Mouse (Mus musculus): ENCODE measurements around the gene Tex9. TPM values are rescaled to one million over a fixed set of nuclear protein-coding genes. Genes with fewer than 3 reads are reported as not detected.

Gene Tex9
- polyA plus RNA-seq, 2 experiments: 3.8 to 6.4 TPM

DNA sequence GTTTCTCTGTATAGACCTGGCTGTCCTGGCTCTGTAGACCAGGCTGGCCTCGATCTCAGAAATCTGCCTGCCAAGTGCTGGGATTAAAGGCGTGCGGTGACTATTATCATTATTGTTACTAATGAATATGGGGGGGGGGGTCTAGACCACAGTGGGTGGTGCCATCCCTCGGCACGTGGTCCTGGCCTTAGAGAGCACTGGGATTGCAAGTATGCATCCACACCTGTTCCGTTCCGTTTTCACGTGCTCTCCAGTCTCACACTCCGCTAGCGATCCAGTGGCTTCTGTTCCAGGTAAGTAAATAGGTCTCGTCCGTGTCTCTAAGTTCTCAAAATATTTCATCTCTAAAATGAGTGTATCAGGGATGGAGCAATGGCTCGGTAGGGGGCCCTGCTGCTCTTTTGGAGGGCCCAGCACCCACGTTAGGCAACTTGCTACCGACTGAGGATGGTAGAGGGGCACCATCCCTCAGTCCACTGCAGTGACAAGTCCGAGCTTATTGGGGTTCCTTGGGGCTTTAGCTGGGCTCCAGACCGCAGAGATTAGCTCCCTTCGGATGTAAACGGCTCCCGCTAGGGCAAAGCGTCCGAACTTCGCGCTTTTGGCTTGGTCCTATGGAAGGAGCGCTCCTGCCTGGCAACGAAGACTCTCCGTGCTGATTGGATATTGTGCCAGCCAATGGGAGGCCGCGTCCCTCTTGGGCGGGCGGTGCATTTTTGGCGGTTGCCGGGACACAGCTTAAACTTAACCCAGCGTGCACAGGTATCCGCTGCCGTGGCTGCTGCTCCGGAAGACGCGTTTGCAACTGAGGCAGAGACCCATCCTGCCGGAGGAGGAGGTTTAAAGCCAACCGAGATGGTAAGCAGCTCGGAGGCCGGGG lies 54.0 kb downstream of the Tex9 start, which contains the start of gene Mns1:
TSS of gene Mns1 (plus strand) at position 190 of the 880 bp plus-strand sequence.
- H3K9ac ChIP-seq (replicated peaks): peak within 1 kb of the TSS; percentile 86

DNA sequence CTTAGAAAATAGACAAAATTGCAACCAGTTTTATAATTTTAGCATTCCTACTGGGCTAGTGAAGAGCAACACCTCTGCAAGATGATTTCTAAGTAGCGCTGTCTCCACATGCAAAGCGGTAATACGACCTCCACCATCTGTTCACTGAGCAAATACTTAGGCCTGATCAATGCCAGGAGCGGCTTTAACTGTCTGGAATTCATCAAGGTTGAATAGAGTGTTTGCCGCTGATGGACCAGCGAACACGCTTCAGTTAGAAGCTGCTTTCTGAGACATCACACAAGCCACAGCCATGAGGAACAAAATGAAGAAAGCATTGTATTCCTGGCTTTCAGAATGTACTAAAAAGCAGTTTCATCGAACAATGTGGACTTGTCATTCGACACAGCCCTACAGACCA lies 57.1 kb downstream of the Tex9 start:
- Histone ChIP-seq H3K4me3 (ENCODE audit: insufficient read depth in 1 of 2, low read depth in 2 of 2, low read length in 2 of 2) (no peak overlapping the region), H3K9me3 (ENCODE audit: control insufficient read depth, low read length) (no peaks in the 10 kb centered on the region), H3K9ac (replicated peaks) (no peak overlapping the region), H3K27me3 (ENCODE audit: control insufficient read depth, insufficient read depth, low read length) (no peaks in the 10 kb centered on the region), H3K4me1 (replicated peaks; ENCODE audit: control insufficient read depth in 2 of 2, insufficient read depth in 2 of 2, low read length in 1 of 2) (peaks cover 0 to 9% of the 10 kb centered on the region in 2 experiments; a peak in 2 of 4 replicates), H3K4me2 (ENCODE audit: low read depth) (peak overlapping the region; percentile 11; the same call in 1 of the 2 replicates), H3K36me3 (replicated peaks; ENCODE audit: control insufficient read depth, insufficient read depth, low read depth) (no peaks in the 10 kb centered on the region; the same call in 1 of the 2 replicates), H3K27ac (no peak overlapping the region)
- no peak for TF ChIP-seq EP300 (IDR thresholded peaks at IDR 0.05; ENCODE audit: low read depth)
- WGBS (ENCODE audit: insufficient replicate concordance): 74% methylated on average over 9 of the region's 9 CpGs
- no peak for ATAC-seq (ENCODE audit: insufficient read depth)
- DNase-seq (ENCODE audit: low read depth in 3 of 3, low spot score in 3 of 3): no peak

More for the DNA sequence above, 54.0 kb downstream of the Tex9 start, which contains the start of gene Mns1:
- H3K4me3 ChIP-seq (ENCODE audit: insufficient read depth in 1 of 2, low read depth in 2 of 2, low read length in 2 of 2): peak within 1 kb of the TSS; percentile 85 to 97
- H3K4me2 ChIP-seq (ENCODE audit: low read depth): peak within 1 kb of the TSS; percentile 83
- H3K27me3 ChIP-seq (ENCODE audit: control insufficient read depth, insufficient read depth, low read length): no peaks in the 10 kb centered on the region
- peak; percentile 55 for TF ChIP-seq CTCF (IDR thresholded peaks at IDR 0.05; ENCODE audit: low read depth)
- TF ChIP-seq EP300 (IDR thresholded peaks at IDR 0.05; ENCODE audit: low read depth): peak; percentile 65
- H3K4me1 ChIP-seq (replicated peaks; ENCODE audit: control insufficient read depth in 2 of 2, insufficient read depth in 2 of 2, low read length in 1 of 2): peaks cover 15 to 23% of the 10 kb centered on the region in 2 experiments
- ATAC-seq (ENCODE audit: insufficient read depth): peak; percentile 88
- peaks cover 5% of the 10 kb centered on the region for H3K36me3 ChIP-seq (replicated peaks; ENCODE audit: control insufficient read depth, insufficient read depth, low read depth)
- no peaks in the 10 kb centered on the region for H3K9me3 ChIP-seq (ENCODE audit: control insufficient read depth, low read length)
- DNase-seq (ENCODE audit: low read depth in 3 of 3, low spot score in 3 of 3): peak; percentile 95 to 96 (median 96)
- peak within 1 kb of the TSS; percentile 83 for H3K27ac ChIP-seq
- under 1% methylated on average over 43 of the region's 43 CpGs for WGBS (ENCODE audit: insufficient replicate concordance)

DNA sequence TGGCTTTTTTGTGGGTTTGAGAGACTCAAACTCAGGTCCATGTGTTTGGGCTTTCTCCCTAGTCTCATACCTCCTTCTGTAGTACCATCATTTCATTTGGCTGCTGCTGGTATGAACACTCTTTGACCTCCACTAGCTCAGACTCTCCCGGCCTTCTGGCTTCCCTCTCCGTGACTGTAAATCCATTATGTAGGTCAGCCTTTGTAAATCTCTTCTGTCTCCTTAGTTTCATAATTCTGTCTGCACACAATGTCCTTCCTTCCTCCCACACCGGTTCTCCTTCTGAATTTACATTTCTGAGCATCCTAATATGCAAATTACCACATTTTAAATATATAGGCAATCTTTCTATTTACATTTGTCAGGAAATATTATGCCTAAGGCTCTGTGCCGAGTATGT lies 64.2 kb downstream of the Tex9 start:
- H3K4me1 ChIP-seq (replicated peaks; ENCODE audit: control insufficient read depth in 2 of 2, insufficient read depth in 2 of 2, low read length in 1 of 2): peaks cover 0 to 4% of the 10 kb centered on the region in 2 experiments; a peak in 3 of 4 replicates
- DNase-seq (ENCODE audit: low read depth in 3 of 3, low spot score in 3 of 3): no peak
- H3K36me3 ChIP-seq (replicated peaks; ENCODE audit: control insufficient read depth, insufficient read depth, low read depth): no peaks in the 10 kb centered on the region
- no peaks in the 10 kb centered on the region for H3K9me3 ChIP-seq (ENCODE audit: control insufficient read depth, low read length)
- WGBS (ENCODE audit: insufficient replicate concordance): 58% methylated on average over 4 of the region's 4 CpGs
- no peak overlapping the region for H3K4me2 ChIP-seq (ENCODE audit: low read depth)
- no peak for ATAC-seq (ENCODE audit: insufficient read depth)
- TF ChIP-seq EP300 (IDR thresholded peaks at IDR 0.05; ENCODE audit: low read depth): no peak
- no peak overlapping the region for H3K27ac ChIP-seq
- no peak overlapping the region for H3K4me3 ChIP-seq (ENCODE audit: insufficient read depth in 1 of 2, low read depth in 2 of 2, low read length in 2 of 2)
- H3K9ac ChIP-seq (replicated peaks): no peak overlapping the region
- H3K27me3 ChIP-seq (ENCODE audit: control insufficient read depth, insufficient read depth, low read length): no peaks in the 10 kb centered on the region

DNA sequence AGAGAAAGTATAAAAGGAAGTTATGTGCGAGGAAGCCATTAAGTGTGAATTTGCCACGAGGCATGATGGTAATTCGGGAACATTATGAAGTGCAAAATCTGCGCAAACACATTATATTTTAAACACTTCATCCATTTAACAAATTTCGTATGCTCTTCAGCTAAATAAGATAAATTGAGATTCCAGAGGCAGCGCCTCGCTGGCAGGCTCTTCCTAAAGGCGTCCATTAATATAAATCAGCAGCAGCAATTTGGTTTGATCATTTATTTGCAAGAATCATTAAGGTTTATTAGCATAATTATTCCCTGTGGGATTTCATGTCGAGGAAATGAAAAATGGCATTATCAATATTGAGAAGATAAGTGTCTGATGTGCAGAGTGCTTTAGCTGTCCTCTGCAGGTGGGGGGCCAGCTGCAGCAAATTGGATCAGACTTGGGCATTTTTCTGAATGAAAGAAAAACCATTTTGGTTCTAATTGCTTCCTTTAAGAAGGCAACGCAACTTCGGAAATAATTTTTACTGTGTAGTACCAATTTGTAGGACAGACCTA lies 66.6 kb downstream of the Tex9 start:
- DNase-seq (ENCODE audit: low read depth in 3 of 3, low spot score in 3 of 3) (no peak), ATAC-seq (ENCODE audit: insufficient read depth) (no peak)
- WGBS (ENCODE audit: insufficient replicate concordance): 75% methylated on average over 11 of the region's 11 CpGs
- peaks cover 9 to 19% of the 10 kb centered on the region in 2 experiments for H3K4me1 ChIP-seq (replicated peaks; ENCODE audit: control insufficient read depth in 2 of 2, insufficient read depth in 2 of 2, low read length in 1 of 2)
- H3K9me3 ChIP-seq (ENCODE audit: control insufficient read depth, low read length): no peaks in the 10 kb centered on the region; the same call in 1 of the 2 replicates
- H3K4me2 ChIP-seq (ENCODE audit: low read depth): no peak overlapping the region
- TF ChIP-seq EP300 (IDR thresholded peaks at IDR 0.05; ENCODE audit: low read depth) (no peak), CTCF (IDR thresholded peaks at IDR 0.05; ENCODE audit: low read depth) (no peak)
- no peak overlapping the region for H3K27ac ChIP-seq
- H3K4me3 ChIP-seq (ENCODE audit: insufficient read depth in 1 of 2, low read depth in 2 of 2, low read length in 2 of 2): no peak overlapping the region
- no peaks in the 10 kb centered on the region for H3K27me3 ChIP-seq (ENCODE audit: control insufficient read depth, insufficient read depth, low read length)
- no peaks in the 10 kb centered on the region for H3K36me3 ChIP-seq (replicated peaks; ENCODE audit: control insufficient read depth, insufficient read depth, low read depth)
- H3K9ac ChIP-seq (replicated peaks): no peak overlapping the region

DNA sequence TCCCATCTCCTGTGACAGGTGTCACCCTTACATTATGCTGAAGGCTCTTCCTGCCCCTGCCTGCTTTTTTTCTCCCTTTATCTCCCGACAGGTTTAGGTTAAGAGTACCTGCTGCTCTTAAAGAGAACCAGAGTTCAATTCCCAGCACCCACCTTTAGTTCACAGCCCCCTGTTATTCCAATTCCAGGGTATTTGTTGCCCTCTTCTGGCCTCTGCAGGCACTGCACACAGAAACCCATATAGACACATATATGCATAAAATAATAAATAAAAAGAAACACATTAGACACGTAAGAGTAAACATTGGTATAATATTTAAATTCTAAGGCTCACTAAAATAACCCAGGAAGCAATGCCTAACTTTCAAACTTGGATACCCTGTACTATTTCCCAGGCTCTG lies 69.3 kb downstream of the Tex9 start:
- no peak overlapping the region for H3K4me3 ChIP-seq (ENCODE audit: insufficient read depth in 1 of 2, low read depth in 2 of 2, low read length in 2 of 2)
- DNase-seq (ENCODE audit: low read depth in 3 of 3, low spot score in 3 of 3) (no peak), ATAC-seq (ENCODE audit: insufficient read depth) (no peak)
- 80% methylated on average over 2 of the region's 2 CpGs for WGBS (ENCODE audit: insufficient replicate concordance)
- no peak overlapping the region for H3K4me2 ChIP-seq (ENCODE audit: low read depth)
- H3K9ac ChIP-seq (replicated peaks): no peak overlapping the region
- H3K4me1 ChIP-seq (replicated peaks; ENCODE audit: control insufficient read depth in 2 of 2, insufficient read depth in 2 of 2, low read length in 1 of 2): peaks cover 20 to 31% of the 10 kb centered on the region in 2 experiments
- TF ChIP-seq EP300 (IDR thresholded peaks at IDR 0.05; ENCODE audit: low read depth) (no peak), CTCF (IDR thresholded peaks at IDR 0.05; ENCODE audit: low read depth) (peak; percentile 23; the same call in 1 of the 2 replicates)
- no peaks in the 10 kb centered on the region for H3K27me3 ChIP-seq (ENCODE audit: control insufficient read depth, insufficient read depth, low read length)
- no peak overlapping the region for H3K27ac ChIP-seq
- no peaks in the 10 kb centered on the region for H3K36me3 ChIP-seq (replicated peaks; ENCODE audit: control insufficient read depth, insufficient read depth, low read depth)
- no peaks in the 10 kb centered on the region; the same call in 1 of the 2 replicates for H3K9me3 ChIP-seq (ENCODE audit: control insufficient read depth, low read length)
